Mouse (Mus musculus) hindbrain, embryonic 12.5 days (tissue): ENCODE data around the gene Dlg5. TPM values are rescaled to one million over a fixed set of nuclear protein-coding genes. Genes with fewer than 3 reads are reported as not detected.

Source experiments
- ATAC-seq: fragments of 200-750 bp; cut with Nextera tagmentation; 2 replicates; pipeline ENCODE4 v1.8.0; 2017; ENCODE audit warnings: moderate TSS enrichment; ENCODE audit not compliant: low FRiP score
- H3K27ac ChIP-seq: fragments of 300-500 bp; sonication (generic); 2 replicates; pipeline ENCODE4 v1.5.1; 2016; ENCODE audit warnings: mild to moderate bottlenecking
- H3K27me3 ChIP-seq: fragments of 300-500 bp; sonication (generic); 2 replicates; pipeline ENCODE4 v1.6.1; 2016; ENCODE audit warnings: mild to moderate bottlenecking
- H3K36me3 ChIP-seq: fragments of 300-500 bp; sonication (generic); 2 replicates; pipeline ENCODE4 v1.6.1; 2016; ENCODE audit warnings: mild to moderate bottlenecking
- H3K4me1 ChIP-seq: fragments of 300-500 bp; sonication (generic); 2 replicates; pipeline ENCODE4 v1.6.1; 2016
- H3K4me2 ChIP-seq: fragments of 300-500 bp; sonication (generic); replicated peaks from 2 replicates; pipeline ENCODE4 v1.6.1; 2016; ENCODE audit warnings: mild to moderate bottlenecking
- H3K4me3 ChIP-seq: fragments of 300-500 bp; sonication (generic); 2 replicates; pipeline ENCODE4 v1.5.1; 2016; ENCODE audit warnings: mild to moderate bottlenecking
- H3K9ac ChIP-seq: fragments of 300-500 bp; sonication (generic); 2 replicates; pipeline ENCODE4 v1.6.1; 2016; ENCODE audit warnings: mild to moderate bottlenecking, moderate library complexity
- H3K9me3 ChIP-seq: fragments of 300-500 bp; sonication (generic); replicated peaks from 2 replicates; pipeline ENCODE4 v1.6.1; 2016; ENCODE audit warnings: mild to moderate bottlenecking
- WGBS: fragments of 180-500 bp; shearing (Covaris S2); methylation state at CpG from one replicate; pipeline ENCODE4 v1.1.7; 2016; 5-methylcytosine and 5-hydroxymethylcytosine counted together
- polyA plus RNA-seq: library from polyadenylated mRNA; unstranded; fragments of >200 nt; fragmentation: Nextera tagmentation; extraction: Ambion mirVana; gene quantifications from 2 replicates; pipeline ENCODE4 v1.2.1, GENCODE M21; 2016

Gene Dlg5
- polyA plus RNA-seq, 1 experiment from 2014 or later = 21.8 TPM

DNA sequence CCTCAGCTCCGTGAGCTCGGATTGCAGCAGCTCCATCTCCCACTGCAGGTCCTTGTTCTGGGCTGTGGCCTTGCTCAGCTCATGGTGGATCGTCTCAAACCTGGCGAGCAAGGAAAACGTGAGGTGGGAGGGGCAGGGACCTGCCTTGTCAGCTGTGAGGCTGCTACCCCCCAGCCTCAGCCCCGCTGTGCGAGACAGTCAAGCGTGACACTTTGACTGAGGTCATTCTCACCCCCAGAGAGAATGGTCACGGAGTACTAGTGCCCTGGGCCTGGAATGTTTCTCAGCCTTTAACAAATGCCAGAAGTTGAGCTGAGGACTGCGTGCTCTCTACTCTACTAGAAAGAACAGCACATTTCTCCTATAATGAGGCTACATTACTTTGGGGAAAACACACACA lies 69.1 kb downstream of the Dlg5 start:
- Histone ChIP-seq H3K4me2 (no peak overlapping the region), H3K4me1 (no peaks in the 10 kb centered on the region), H3K36me3 (peaks cover 25% of the 10 kb centered on the region), H3K9me3 (no peaks in the 10 kb centered on the region), H3K27ac (no peak overlapping the region), H3K27me3 (no peaks in the 10 kb centered on the region), H3K9ac (no peak overlapping the region), H3K4me3 (no peak overlapping the region)
- ATAC-seq = no peak
- WGBS = 63% methylated on average over 10 of the region's 10 CpGs

DNA sequence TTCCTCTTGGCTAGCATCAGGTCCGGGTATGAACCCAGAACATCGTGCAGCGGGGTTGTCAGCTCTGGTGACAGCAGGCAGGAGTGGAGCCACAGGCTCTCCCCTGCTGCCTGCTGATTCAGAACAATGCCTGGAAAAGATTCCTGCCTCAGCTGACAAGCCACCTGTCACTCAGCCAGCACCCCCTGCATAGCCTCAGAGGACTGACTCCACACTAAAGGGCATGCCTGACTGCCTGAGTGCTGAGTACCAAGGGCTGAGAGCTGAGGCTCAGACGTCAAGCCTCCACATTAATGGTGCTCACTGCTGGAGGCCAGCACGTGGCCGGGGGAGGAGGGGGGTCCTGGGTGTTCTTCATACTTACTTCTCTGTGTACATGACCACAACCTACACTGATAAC lies 72.4 kb downstream of the Dlg5 start:
- H3K27ac ChIP-seq = no peak overlapping the region
- H3K36me3 ChIP-seq = peaks cover 54% of the 10 kb centered on the region
- 43% methylated on average over 6 of the region's 6 CpGs for WGBS
- ATAC-seq = no peak
- no peaks in the 10 kb centered on the region for H3K9me3 ChIP-seq
- H3K9ac ChIP-seq = no peak overlapping the region
- no peak overlapping the region for H3K4me2 ChIP-seq
- H3K4me3 ChIP-seq = no peak overlapping the region
- no peaks in the 10 kb centered on the region for H3K4me1 ChIP-seq
- no peaks in the 10 kb centered on the region for H3K27me3 ChIP-seq

DNA sequence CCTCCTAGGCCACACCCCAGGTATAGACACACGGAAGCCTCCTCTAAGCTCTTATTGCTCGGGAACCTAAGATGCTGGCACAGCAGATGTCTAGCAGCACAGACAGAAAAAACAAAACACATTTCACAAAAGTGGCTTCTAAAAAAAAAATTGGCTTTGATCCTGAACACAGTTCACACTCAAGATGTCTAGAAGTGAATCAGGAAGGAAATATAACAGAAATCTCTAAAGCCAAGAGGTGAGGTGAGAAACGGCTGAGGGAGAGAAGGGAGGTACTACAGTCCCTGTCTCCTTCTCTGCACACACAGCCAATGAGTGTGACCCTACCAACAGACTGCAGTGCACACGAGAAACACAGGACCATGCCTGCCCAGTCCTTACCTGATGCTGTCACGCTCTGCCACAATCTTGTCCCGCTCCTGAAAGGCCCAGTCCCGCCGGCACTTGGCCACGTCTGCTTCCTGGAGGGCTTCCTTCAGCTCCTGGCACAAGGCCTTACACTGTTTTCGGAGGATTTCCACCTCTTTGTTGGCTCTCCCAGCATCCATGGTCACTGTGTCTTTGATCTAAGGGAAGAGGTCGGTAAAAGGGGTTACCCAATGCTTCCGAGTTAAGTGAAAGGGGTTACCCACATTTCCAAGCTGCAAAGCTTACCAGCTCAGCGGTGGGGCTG lies 73.9 kb downstream of the Dlg5 start:
- no peak for ATAC-seq
- no peak overlapping the region for H3K27ac ChIP-seq
- H3K9ac ChIP-seq = no peak overlapping the region
- H3K4me3 ChIP-seq = no peak overlapping the region
- no peaks in the 10 kb centered on the region for H3K27me3 ChIP-seq
- H3K9me3 ChIP-seq = no peaks in the 10 kb centered on the region
- no peak overlapping the region for H3K4me2 ChIP-seq
- H3K4me1 ChIP-seq = no peaks in the 10 kb centered on the region
- 89% methylated on average over 13 of the region's 13 CpGs for WGBS
- H3K36me3 ChIP-seq = peaks cover 63% of the 10 kb centered on the region

DNA sequence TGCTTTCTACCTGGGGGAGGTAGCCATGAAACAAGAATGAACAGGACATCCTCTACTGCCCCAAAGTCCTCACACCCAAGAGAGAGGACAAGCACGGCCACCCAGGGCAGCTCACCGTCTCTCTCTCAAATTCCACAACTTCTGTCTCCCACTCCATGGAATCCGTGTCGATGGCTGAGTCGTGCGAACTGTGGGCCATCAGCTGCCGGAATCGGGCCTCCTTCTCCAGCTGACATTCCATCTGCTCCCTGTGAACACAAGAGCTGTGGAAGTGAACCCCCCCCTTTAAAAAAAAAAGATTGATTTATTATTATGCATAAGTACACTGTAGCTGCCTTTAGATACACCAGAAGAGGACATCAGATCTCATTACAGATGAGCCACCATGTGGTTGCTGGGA lies 79.7 kb downstream of the Dlg5 start:
- H3K27ac ChIP-seq = no peak overlapping the region
- no peak overlapping the region for H3K4me3 ChIP-seq
- ATAC-seq = no peak
- no peaks in the 10 kb centered on the region for H3K9me3 ChIP-seq
- H3K4me1 ChIP-seq = no peaks in the 10 kb centered on the region
- WGBS = 94% methylated on average over 8 of the region's 8 CpGs
- no peak overlapping the region for H3K4me2 ChIP-seq
- no peaks in the 10 kb centered on the region for H3K27me3 ChIP-seq
- H3K36me3 ChIP-seq = peaks cover 81% of the 10 kb centered on the region
- H3K9ac ChIP-seq = no peak overlapping the region

DNA sequence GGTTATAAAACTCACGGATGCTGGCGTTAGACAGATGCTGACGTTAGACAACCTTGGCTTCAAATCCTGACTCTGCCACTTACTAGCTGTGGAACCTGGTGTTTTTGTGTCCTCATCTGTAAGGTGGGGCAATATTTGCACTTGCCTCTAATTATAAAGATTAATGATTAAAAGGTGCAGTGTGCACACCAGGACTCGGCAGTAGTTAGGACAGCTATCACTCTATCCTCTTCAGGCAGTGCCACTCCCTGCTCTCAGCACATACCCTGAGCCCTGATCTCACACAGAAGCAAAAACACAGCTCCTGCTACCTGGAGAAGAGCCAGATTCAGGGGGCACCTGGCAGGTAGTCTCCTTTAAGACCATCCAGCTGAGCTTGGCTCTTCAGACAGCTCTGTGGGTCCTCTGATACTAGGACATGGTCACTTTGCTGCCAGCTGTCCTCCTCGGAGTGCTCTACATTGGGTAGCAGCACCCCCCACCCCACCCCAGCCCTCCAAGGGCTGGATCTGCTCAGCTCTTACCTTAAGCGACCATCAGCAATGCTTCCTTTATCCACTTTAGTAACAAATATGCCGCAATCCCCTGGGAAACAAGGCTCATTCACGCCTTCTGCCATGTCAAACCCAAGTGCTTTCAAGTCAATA lies 80.9 kb downstream of the Dlg5 start:
- no peaks in the 10 kb centered on the region for H3K9me3 ChIP-seq
- no peak for ATAC-seq
- H3K27me3 ChIP-seq = no peaks in the 10 kb centered on the region
- H3K9ac ChIP-seq = no peak overlapping the region
- peaks cover 78% of the 10 kb centered on the region for H3K36me3 ChIP-seq
- H3K4me3 ChIP-seq = no peak overlapping the region
- WGBS = 96% methylated on average over 8 of the region's 8 CpGs
- H3K4me2 ChIP-seq = no peak overlapping the region
- no peak overlapping the region for H3K27ac ChIP-seq
- H3K4me1 ChIP-seq = no peaks in the 10 kb centered on the region

DNA sequence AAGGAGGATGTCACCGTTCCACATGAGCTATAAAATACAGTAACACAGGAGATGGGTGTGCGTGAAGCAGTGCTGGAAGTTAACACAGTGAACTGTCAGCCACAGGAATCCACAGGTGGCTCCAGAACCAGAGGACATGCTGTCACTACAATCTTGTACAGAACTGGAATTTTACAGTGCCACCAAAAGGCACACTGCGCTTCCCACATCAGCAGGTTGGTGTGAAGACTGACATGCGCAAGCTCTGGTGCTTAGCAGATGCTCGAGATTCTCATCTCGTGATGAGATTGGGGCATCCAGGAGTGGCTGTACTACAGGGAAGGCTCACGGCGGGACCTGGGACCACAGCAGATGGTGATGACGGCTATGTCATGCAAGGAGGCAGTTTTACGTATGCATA lies 82.9 kb downstream of the Dlg5 start:
- H3K27me3 ChIP-seq = no peaks in the 10 kb centered on the region
- no peak overlapping the region for H3K4me2 ChIP-seq
- no peak overlapping the region for H3K4me3 ChIP-seq
- H3K27ac ChIP-seq = no peak overlapping the region
- H3K4me1 ChIP-seq = no peaks in the 10 kb centered on the region
- H3K9ac ChIP-seq = no peak overlapping the region
- peaks cover 68% of the 10 kb centered on the region for H3K36me3 ChIP-seq
- WGBS = 91% methylated on average over 10 of the region's 10 CpGs
- no peaks in the 10 kb centered on the region for H3K9me3 ChIP-seq
- ATAC-seq = no peak

DNA sequence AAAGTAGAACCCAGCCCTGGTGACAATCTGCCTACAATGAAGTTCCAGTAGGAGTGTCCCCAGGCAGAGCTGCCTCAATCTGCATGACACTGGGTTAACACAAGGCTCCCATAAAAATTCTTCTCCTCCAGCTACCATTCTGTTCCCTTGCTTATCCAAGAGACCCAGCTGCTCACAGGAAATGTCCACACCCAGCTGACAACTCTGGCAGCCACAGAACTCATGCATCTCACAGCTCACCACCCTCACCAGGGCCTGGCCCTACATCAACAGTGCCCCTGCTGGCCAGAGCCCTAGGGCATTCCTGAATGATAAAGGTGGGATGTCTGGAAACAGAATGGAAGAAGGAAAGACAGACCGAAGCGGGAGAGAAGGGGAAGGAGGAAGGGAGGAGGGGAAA lies 96.8 kb downstream of the Dlg5 start:
- no peak overlapping the region for H3K4me3 ChIP-seq
- ATAC-seq = no peak
- peaks cover 85% of the 10 kb centered on the region for H3K36me3 ChIP-seq
- peaks cover 14% of the 10 kb centered on the region for H3K4me1 ChIP-seq
- no peak overlapping the region for H3K9ac ChIP-seq
- H3K9me3 ChIP-seq = no peaks in the 10 kb centered on the region
- H3K4me2 ChIP-seq = no peak overlapping the region
- no peak overlapping the region for H3K27ac ChIP-seq
- WGBS = 83% methylated on average over 2 of the region's 2 CpGs
- no peaks in the 10 kb centered on the region for H3K27me3 ChIP-seq

DNA sequence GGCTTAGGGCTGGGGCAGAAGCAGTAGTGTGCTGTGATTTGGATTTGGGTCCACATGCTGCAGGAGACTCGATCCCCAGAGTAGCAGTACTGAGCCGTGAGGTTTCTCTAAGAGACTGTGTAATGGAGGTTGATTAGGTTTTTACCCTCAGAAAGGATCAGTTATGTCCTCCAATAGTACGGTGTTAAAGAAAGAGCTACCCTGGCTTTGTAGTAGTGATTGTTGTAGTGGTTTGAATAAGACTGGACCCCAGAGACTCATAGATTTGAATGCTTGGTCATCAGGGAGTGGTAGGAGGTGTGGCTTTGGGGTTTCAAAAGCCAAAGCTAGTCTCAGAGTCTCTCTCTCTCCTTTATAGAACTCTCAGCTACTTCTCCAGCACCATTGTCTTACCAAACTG lies 100.9 kb downstream of the Dlg5 start:
- no peaks in the 10 kb centered on the region for H3K27me3 ChIP-seq
- ATAC-seq = no peak
- H3K27ac ChIP-seq = peak overlapping the region; percentile 18; the same call in 1 of the 2 replicates
- H3K9me3 ChIP-seq = no peaks in the 10 kb centered on the region
- peaks cover 67% of the 10 kb centered on the region for H3K36me3 ChIP-seq
- no peak overlapping the region for H3K9ac ChIP-seq
- WGBS = 70% methylated on average over 3 of the region's 3 CpGs
- H3K4me3 ChIP-seq = no peak overlapping the region
- H3K4me2 ChIP-seq = no peak overlapping the region
- peaks cover 15% of the 10 kb centered on the region for H3K4me1 ChIP-seq

DNA sequence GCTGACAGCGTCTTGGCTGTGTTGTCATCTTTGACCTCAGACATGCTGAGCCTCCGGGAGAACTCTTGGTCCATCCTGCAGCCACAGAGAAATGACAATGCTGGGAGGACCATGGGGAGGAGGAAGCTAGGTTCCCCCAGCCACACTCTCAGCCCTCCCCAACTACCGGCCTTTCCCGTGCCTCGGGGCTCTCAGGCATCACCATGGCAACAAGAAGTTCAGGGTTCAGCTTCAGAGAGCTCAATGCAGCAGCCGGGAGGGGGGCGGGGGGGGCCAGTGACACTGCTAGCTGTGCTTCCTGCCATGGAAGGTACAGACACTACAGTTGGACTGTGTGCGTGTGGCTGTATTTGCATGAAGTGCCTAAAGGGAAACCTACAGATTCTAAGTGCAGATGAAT lies 101.3 kb downstream of the Dlg5 start:
- Histone ChIP-seq H3K9ac (no peak overlapping the region), H3K4me1 (peaks cover 15% of the 10 kb centered on the region), H3K27ac (peak overlapping the region; percentile 18; the same call in 1 of the 2 replicates), H3K4me3 (no peak overlapping the region), H3K27me3 (no peaks in the 10 kb centered on the region), H3K4me2 (no peak overlapping the region), H3K9me3 (no peaks in the 10 kb centered on the region), H3K36me3 (peaks cover 67% of the 10 kb centered on the region)
- ATAC-seq = peak; percentile 72
- WGBS = 27% methylated on average over 8 of the region's 8 CpGs

DNA sequence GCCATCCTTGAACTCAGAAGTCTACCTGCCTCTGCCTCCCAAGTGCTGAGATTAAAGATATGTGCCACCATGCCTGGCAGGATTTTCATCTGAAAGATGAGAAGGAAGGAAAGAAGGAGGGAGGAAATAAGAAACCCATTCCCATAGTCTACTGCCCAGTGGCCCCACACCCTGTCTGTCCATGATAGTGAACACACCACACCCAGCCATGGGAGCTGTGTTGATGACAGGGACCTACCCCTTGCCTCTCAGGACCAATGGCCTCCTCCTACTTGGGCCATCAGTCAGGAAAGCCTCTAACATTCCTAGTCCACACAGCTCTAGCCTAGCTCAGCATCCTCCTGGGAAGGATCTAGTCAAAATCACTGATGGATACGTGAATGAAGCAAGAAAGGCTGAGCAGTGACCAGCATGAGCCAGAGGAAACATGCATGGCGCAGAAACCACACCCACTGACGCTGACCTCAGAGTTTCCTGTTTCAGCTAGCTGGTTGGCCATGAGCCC lies 102.7 kb downstream of the Dlg5 start:
- Histone ChIP-seq H3K27ac (no peak overlapping the region), H3K36me3 (peaks cover 67% of the 10 kb centered on the region), H3K27me3 (no peaks in the 10 kb centered on the region), H3K9ac (no peak overlapping the region), H3K4me2 (no peak overlapping the region), H3K9me3 (no peaks in the 10 kb centered on the region), H3K4me1 (peaks cover 15% of the 10 kb centered on the region), H3K4me3 (no peak overlapping the region)
- no peak for ATAC-seq
- WGBS = 85% methylated on average over 3 of the region's 3 CpGs

DNA sequence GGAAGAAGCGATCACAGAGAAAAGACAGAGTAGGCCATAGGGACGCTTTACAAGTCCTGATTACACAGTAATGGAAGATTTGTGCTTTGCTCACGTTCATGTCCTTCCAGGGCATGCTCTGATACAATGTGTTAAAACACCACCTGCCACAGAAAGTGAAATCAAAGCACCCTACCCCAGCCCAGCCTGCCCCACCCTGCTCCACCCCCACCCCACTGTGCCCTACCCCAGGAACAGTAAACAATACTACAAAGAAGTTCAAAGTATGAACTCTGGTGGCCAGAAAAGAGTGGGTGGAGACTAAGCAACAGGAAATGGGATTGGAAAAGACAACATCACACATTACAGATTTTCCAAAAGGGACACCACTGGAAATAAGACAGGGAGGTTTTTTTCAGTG lies 104.0 kb downstream of the Dlg5 start:
- no peak for ATAC-seq
- Histone ChIP-seq H3K9ac (no peak overlapping the region), H3K27ac (no peak overlapping the region), H3K4me1 (peaks cover 15% of the 10 kb centered on the region), H3K4me2 (no peak overlapping the region), H3K4me3 (no peak overlapping the region), H3K9me3 (no peaks in the 10 kb centered on the region), H3K27me3 (no peaks in the 10 kb centered on the region), H3K36me3 (peaks cover 67% of the 10 kb centered on the region)
- 89% methylated on average over 3 of the region's 3 CpGs for WGBS

DNA sequence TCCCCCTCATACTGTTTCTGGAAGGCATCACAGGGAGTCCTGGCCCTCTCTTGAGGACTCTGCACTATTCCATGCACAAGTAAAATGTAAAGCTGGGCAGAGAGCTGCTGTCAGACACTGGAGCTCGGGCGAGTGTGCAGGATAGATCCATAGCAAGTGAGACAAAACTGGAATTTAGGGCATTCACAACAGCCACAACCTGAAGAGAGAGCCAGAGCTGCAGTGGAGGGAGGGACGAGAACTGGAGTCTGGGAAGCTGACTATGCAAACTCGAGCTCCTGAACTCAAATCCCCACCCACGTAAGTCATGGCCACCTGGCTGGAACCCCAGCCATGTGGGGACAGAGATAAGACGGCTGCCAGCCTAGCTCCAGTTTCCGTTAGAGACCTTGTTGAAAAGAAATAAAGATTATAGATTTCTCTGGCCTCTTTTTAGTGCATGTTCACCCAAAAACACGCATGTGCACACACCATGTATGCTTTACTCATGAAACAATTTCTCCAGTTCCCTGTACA lies 105.4 kb downstream of the Dlg5 start:
- no peak overlapping the region for H3K27ac ChIP-seq
- no peak overlapping the region for H3K4me2 ChIP-seq
- peaks cover 69% of the 10 kb centered on the region for H3K36me3 ChIP-seq
- H3K9me3 ChIP-seq = no peaks in the 10 kb centered on the region
- no peaks in the 10 kb centered on the region for H3K27me3 ChIP-seq
- H3K4me1 ChIP-seq = peaks cover 15% of the 10 kb centered on the region
- ATAC-seq = no peak
- H3K4me3 ChIP-seq = no peak overlapping the region
- no peak overlapping the region for H3K9ac ChIP-seq
- WGBS = 87% methylated on average over 8 of the region's 8 CpGs

DNA sequence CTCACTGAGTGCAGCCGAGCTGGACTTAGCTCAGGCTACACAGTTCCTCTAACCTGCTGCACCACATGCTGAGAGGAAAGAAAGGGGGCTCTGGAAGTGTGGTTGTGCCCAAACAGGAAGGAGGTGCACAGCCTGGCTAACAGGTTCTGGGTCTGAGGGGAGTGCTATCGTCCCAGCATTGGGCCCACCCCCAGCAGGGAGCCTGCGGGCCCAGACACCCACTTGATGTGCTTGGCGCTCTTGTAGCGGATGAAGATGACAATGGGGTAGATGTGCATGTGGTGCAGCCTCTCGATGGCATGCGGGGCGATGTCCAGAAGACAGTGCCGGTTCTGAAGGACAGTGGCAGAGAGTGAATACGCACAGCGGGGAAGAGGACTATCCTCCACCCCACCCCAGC lies 108.8 kb downstream of the Dlg5 start:
- no peak for ATAC-seq
- 88% methylated on average over 11 of the region's 11 CpGs for WGBS

More for the DNA sequence above, 108.8 kb downstream of the Dlg5 start:
- no peaks in the 10 kb centered on the region for H3K4me1 ChIP-seq
- no peak overlapping the region for H3K27ac ChIP-seq
- no peak overlapping the region for H3K9ac ChIP-seq
- H3K36me3 ChIP-seq = peaks cover 66% of the 10 kb centered on the region
- no peak overlapping the region for H3K4me2 ChIP-seq
- no peaks in the 10 kb centered on the region for H3K9me3 ChIP-seq
- H3K4me3 ChIP-seq = no peak overlapping the region
- H3K27me3 ChIP-seq = no peaks in the 10 kb centered on the region
